Mouse (Mus musculus) layer of hippocampus, postnatal 25 days (tissue): ENCODE results near the gene Adgrg5. TPM values are rescaled to one million over a fixed set of nuclear protein-coding genes. Genes with fewer than 3 reads are reported as not detected.

Source experiments
- DNase-seq, 2 experiments: peaks; one replicate each; pipeline ENCODE4 v3.0.0; 2022; ENCODE audit warnings: mixed read lengths in 2 of 2, low spot score in 1 of 2; ENCODE audit errors: extremely low spot score in 1 of 2
- total RNA-seq, 2 experiments: library from RNA; stranded (reverse); gene quantifications; 2 replicates each; pipeline ENCODE4 v1.2.3; 2021

Adgrg5 gene
- total RNA-seq, 2 experiments from 2014 or later = 0.87 TPM; not detected in 1

DNA sequence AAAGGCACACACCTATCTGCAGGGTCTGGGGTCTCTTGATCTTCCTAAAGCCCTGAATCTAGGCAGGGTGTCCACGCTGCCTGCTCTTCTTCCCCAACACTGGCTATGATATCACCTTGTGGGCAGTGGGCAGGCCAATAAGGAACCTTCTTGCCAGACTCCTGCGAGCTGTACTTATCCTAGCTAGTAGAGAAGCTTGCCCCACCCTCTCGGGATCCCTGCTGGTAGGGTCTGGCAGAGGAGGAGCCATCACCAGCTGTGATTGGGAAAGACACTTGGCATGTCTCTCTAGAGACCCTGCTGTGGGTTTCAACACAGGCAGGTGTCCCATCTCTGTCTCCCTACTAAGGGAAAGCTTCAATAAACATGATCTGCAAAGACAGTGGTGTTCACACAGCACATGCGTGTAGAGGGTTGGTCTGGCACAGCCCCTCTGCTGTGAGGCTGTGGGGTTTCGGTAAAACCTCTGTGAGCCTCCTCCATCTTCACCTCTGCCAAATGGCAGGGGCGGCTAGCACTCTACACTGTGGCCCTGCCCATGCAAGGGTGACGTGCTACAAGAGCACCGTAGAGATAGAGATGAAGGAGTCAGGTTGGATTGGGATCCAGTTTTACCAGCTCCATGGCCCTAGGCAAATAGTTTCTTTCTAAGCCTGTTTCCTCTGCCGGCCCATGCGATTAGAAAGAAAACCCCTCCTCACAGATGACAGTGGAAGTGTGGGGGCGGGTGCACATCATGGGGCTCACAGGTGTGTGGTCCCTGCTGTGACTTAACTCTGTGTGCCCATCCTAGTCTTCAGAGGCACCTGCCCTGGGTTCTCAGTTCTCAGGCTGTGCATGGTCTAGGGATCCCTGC is 67.3 kb downstream of the Adgrg5 start:
- DNase-seq = no peak

DNA sequence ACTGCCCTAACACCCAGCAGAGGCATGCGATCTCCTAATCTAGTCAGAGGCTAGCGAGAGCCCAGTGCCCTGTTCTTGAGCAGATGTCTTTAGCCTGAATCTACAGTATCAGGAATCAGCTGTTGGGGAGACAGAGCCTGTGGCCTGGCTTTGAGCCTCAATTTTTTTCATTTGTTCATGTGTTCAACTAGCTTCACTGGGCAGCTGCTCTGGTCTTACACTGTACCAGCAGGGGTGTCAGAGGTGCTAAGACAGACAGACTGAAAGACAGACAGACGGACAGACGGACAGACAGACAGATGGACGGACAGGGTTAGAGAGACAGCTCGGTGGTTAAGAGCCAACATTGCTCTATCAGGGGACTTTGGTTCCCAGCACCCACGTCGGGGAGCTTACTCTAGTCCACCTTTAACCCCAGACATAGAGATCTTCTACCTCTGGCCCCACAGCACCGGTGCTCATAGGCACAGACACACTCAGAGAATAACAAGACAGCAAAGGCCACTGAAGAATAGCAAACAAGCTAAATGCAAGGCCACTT is 68.0 kb downstream of the Adgrg5 start:
- DNase-seq = no peak

DNA sequence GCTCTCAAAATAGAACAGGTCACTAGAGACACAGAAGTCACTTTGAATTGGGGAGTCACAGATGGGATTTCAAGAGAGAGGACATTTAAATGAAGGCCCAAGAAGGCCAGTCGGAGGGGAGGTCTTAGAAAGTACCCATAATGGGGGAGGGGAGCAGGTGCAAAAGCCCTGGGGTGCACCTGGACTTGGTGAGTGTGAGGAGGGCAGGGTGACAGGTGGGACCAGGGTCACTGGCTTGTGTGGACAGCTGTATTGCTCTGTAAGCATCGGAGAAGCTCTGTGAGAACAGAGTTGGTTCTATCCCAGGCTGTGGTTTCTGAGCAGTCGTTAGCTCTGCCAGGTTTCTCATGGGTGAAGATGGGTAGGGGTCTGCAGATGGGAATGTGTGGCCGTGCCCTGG is 68.5 kb downstream of the Adgrg5 start:
- no peak for DNase-seq

DNA sequence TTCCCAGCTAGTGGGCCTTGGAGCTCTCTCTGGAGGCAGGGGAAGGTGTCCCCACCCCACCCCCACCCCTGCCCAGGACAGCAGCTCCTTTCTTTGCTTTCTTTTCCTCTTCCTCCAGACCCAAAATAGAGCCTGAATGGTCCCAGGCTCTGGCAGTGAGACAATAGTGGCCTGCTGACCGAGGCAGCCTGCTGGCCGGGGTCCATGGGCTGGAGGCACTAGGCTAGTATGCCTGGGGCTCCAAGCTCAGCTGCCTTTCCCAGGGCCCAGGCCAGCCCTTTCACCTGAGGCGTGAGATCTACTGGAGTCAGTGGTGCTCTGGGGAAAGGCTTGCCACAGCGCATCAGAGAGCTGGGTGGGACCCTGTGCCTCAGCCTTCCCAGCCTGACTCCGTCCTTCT is 69.0 kb downstream of the Adgrg5 start:
- DNase-seq = peak; percentile 45 to 56

Other genes starting within 250 kb of the Adgrg5 start
- gene Pllp, start 227.4 kb upstream of the Adgrg5 start, total RNA-seq = 10 to 100 TPM; 62.1 to 74.8 TPM
- not detected for gene Ccl22, start 178.1 kb upstream of the Adgrg5 start, total RNA-seq
- 100 to 1,000 TPM; 490 to 500 TPM for gene Cx3cl1, start 151.7 kb upstream of the Adgrg5 start, total RNA-seq
- gene Ccl17, start 113.2 kb upstream of the Adgrg5 start, total RNA-seq = 1 to 10 TPM; 3.3 to 5.2 TPM
- gene Coq9, start 85.4 kb upstream of the Adgrg5 start, total RNA-seq = 10 to 100 TPM; 81.5 to 96.6 TPM
- gene Ciapin1, start 85.3 kb upstream of the Adgrg5 start, total RNA-seq = 10 to 100 TPM; 70.8 to 71.9 TPM
- gene Polr2c, start 66.2 kb upstream of the Adgrg5 start, total RNA-seq = 10 to 100 TPM; 65.6 to 67.4 TPM
- gene Dok4, start 47.4 kb upstream of the Adgrg5 start, total RNA-seq = 10 to 100 TPM; 31.2 to 32.7 TPM
- 1 to 10 TPM; 2.0 to 2.3 TPM for gene Ccdc102a, start 5.6 kb upstream of the Adgrg5 start, total RNA-seq
- 100 to 1,000 TPM; 101 to 103 TPM for gene Adgrg1, start 51.1 kb downstream of the Adgrg5 start, total RNA-seq
- under 1 TPM; 0.21 to 0.22 TPM for gene Adgrg3, start 94.0 kb downstream of the Adgrg5 start, total RNA-seq
- gene Drc7, start 131.4 kb downstream of the Adgrg5 start, total RNA-seq = 1 to 10 TPM; 1.4 to 1.5 TPM
- 10 to 100 TPM; 40.1 to 45.4 TPM for gene Katnb1, start 157.5 kb downstream of the Adgrg5 start, total RNA-seq